Mouse (Mus musculus) limb, embryonic 11.5 days (tissue): Measurements from ENCODE around the gene Sox8. TPM values are rescaled to one million over a fixed set of nuclear protein-coding genes. Genes with fewer than 3 reads are reported as not detected.

Source experiments
- ATAC-seq: fragments of 200-750 bp; cut with Nextera tagmentation; 2 replicates; pipeline ENCODE4 v1.8.0; 2017; ENCODE audit warnings: low read depth; ENCODE audit not compliant: insufficient number of reproducible peaks, low FRiP score, low TSS enrichment
- DNase-seq: peaks from one replicate; pipeline ENCODE4 v3.0.0-alpha.2; 2015; ENCODE audit warnings: low spot score
- H3K27ac ChIP-seq: fragments of 300-500 bp; sonication (generic); replicated peaks from 2 replicates; pipeline ENCODE4 v1.5.1; 2014; ENCODE audit warnings: low read depth, mild to moderate bottlenecking, low read length
- H3K27me3 ChIP-seq: fragments of 300-500 bp; sonication (generic); 2 replicates; pipeline ENCODE4 v1.6.1; 2014; ENCODE audit warnings: mild to moderate bottlenecking, low read length, mixed read lengths; ENCODE audit not compliant: control insufficient read depth, insufficient read depth
- H3K36me3 ChIP-seq: fragments of 300-500 bp; sonication (generic); 2 replicates; pipeline ENCODE4 v1.6.1; 2014; ENCODE audit warnings: mild to moderate bottlenecking, low read length, moderate library complexity, mixed read lengths; ENCODE audit not compliant: control insufficient read depth, insufficient read depth
- H3K4me1 ChIP-seq: fragments of 300-500 bp; sonication (generic); 2 replicates; pipeline ENCODE4 v1.6.1; 2014; ENCODE audit warnings: low read length, mixed read lengths; ENCODE audit not compliant: control insufficient read depth, insufficient read depth
- H3K4me2 ChIP-seq: fragments of 300-500 bp; sonication (generic); 2 replicates; pipeline ENCODE4 v1.6.1; 2014; ENCODE audit warnings: low read depth, mild to moderate bottlenecking, moderate library complexity; ENCODE audit not compliant: severe bottlenecking
- H3K4me3 ChIP-seq: fragments of 300-500 bp; sonication (generic); 2 replicates; pipeline ENCODE4 v1.5.1; 2014; ENCODE audit warnings: low read depth, low read length
- H3K9ac ChIP-seq: fragments of 300-500 bp; sonication (generic); 2 replicates; pipeline ENCODE4 v1.6.1; 2014; ENCODE audit warnings: mild to moderate bottlenecking, low read length
- H3K9me3 ChIP-seq: fragments of 300-500 bp; sonication (generic); 2 replicates; pipeline ENCODE4 v1.6.1; 2016; ENCODE audit warnings: low read length; ENCODE audit not compliant: control insufficient read depth
- WGBS: fragments of 180-500 bp; shearing (Covaris S2); extraction: QIAGEN DNeasy Blood & Tissue Kit; methylation state at CpG from one replicate; pipeline ENCODE4 v1.1.7; 2014; 5-methylcytosine and 5-hydroxymethylcytosine counted together
- polyA plus RNA-seq: library from polyadenylated mRNA; unstranded; fragments of >200 nt; fragmentation: Nextera tagmentation; extraction: Ambion mirVana; gene quantifications from 2 replicates; pipeline ENCODE4 v1.2.1, GENCODE M21; 2014

Gene Sox8
- polyA plus RNA-seq, 1 experiment from 2014 or later: 8.8 TPM

DNA sequence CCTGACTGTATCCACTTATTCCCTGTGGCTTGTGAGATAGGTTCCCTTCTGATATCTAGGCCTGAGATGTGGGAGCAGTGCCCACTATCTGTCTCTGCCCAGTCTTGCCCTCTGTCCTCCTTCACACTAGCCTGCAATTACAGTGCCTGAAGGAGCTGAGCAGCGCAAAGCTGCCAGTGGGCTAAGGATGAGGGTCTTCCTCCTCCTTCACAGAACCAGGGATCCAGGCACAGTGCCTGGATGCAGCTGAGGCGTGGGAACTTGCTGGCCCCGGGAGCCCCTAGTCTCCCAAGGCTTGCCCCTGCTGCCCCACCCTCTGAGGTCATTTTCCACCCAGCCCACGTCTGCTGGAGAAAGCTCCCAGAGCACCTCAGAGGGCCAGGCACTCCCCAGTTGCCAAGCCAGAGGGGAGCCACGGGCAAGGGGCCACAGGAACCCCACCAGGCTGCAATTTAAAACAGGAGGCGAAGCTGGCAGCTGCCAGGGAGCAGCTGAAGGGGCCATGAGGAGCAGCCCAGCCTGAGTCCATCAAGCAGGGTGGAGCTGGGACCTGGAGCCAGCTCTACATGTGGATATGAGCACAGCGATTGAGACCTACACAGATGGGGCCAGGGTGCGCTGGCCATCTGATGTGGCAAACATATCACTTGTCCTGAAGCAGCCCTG, 40.0 kb downstream of the Sox8 start:
- Histone ChIP-seq H3K36me3 (no peaks in the 10 kb centered on the region), H3K4me3 (no peak overlapping the region), H3K27ac (no peak overlapping the region), H3K27me3 (no peaks in the 10 kb centered on the region), H3K4me2 (no peak overlapping the region), H3K9ac (no peak overlapping the region), H3K4me1 (no peaks in the 10 kb centered on the region), H3K9me3 (no peaks in the 10 kb centered on the region)
- DNase-seq (no peak), ATAC-seq (no peak)
- WGBS: 59% methylated on average over 8 of the region's 8 CpGs

GRCm38 (mm10) chr17:25522080-25522479, 48.4 kb downstream of the Sox8 start:
- DNase-seq (no peak), ATAC-seq (no peak)
- Histone ChIP-seq H3K4me1 (peaks cover 8% of the 10 kb centered on the region), H3K9ac (no peak overlapping the region), H3K4me3 (no peak overlapping the region), H3K9me3 (no peaks in the 10 kb centered on the region), H3K4me2 (no peak overlapping the region), H3K36me3 (no peaks in the 10 kb centered on the region), H3K27ac (no peak overlapping the region), H3K27me3 (no peaks in the 10 kb centered on the region)
- 76% methylated on average over 12 of the region's 12 CpGs for WGBS

- Histone ChIP-seq H3K4me3 (no peak overlapping the region), H3K27ac (no peak overlapping the region), H3K9me3 (no peaks in the 10 kb centered on the region), H3K9ac (no peak overlapping the region), H3K36me3 (no peaks in the 10 kb centered on the region), H3K27me3 (no peaks in the 10 kb centered on the region), H3K4me2 (peak overlapping the region; percentile 7; the same call in 1 of the 2 replicates), H3K4me1 (peaks cover 13% of the 10 kb centered on the region)
- ATAC-seq (peak; percentile 51; the same call in 1 of the 2 replicates), DNase-seq (no peak)
- 13% methylated on average over 9 of the region's 9 CpGs for WGBS
Measured at GRCm38 (mm10) chr17:25520492-25520891, 50.0 kb downstream of the Sox8 start.

DNA sequence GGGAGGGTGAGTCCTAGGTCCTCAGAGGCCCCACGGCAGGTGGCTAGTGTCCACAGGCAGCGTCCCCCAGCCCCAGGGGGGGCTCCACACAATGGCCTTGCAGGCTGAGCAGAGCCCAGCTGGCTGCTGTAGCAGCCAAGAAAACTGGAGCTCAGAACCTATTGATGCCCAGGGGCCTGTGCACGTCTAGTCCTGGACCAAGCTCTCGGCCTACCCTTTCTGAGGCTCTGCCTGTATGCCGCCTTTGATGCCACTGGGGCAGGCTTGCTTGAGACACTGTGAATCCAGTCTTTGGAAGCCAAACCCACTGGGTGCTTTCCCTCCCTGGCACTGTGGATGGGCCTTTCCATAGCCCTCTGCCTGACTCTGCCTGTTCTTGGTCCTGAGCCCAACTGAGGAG, 51.0 kb downstream of the Sox8 start:
- H3K4me3 ChIP-seq: no peak overlapping the region
- no peak for DNase-seq
- no peak overlapping the region for H3K9ac ChIP-seq
- no peak overlapping the region for H3K27ac ChIP-seq
- no peaks in the 10 kb centered on the region for H3K36me3 ChIP-seq
- H3K27me3 ChIP-seq: no peaks in the 10 kb centered on the region
- ATAC-seq: no peak
- H3K9me3 ChIP-seq: no peaks in the 10 kb centered on the region
- H3K4me1 ChIP-seq: peaks cover 13% of the 10 kb centered on the region
- no peak overlapping the region for H3K4me2 ChIP-seq
- 85% methylated on average over 5 of the region's 5 CpGs for WGBS

DNA sequence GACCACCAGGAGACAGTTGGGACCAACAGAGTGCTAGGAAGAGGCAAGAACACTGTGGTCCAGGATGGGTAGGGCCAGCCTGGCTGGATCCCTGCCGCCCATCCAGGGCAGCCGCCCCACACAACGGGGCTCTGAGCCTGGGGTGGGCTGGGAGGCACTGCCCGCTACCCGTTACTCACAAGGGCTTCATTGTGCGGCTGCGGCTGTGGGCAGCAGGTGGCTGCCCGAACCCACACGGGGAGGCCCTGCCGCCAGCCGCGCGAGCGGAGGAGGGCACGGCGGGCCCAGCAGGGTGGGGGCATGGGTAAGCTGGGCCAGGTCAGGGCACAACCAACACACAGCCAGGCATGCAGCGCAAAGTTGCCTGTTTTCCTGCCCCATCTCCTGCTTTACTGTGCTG, 52.3 kb downstream of the Sox8 start:
- H3K27ac ChIP-seq: no peak overlapping the region

GRCm38 (mm10) chr17:25516315-25516714, 54.2 kb downstream of the Sox8 start:
- 29% methylated on average over 5 of the region's 5 CpGs for WGBS
- no peak for ATAC-seq
- Histone ChIP-seq H3K27ac (no peak overlapping the region), H3K4me2 (no peak overlapping the region), H3K27me3 (no peaks in the 10 kb centered on the region), H3K9me3 (no peaks in the 10 kb centered on the region), H3K36me3 (no peaks in the 10 kb centered on the region), H3K9ac (no peak overlapping the region), H3K4me1 (peaks cover 13% of the 10 kb centered on the region), H3K4me3 (no peak overlapping the region)
- DNase-seq: peak; percentile 31

More for the DNA sequence above, 52.3 kb downstream of the Sox8 start:
- DNase-seq: no peak
- H3K4me3 ChIP-seq: no peak overlapping the region
- no peak overlapping the region for H3K9ac ChIP-seq
- H3K4me1 ChIP-seq: peaks cover 13% of the 10 kb centered on the region
- H3K9me3 ChIP-seq: no peaks in the 10 kb centered on the region
- 91% methylated on average over 15 of the region's 17 CpGs for WGBS
- H3K4me2 ChIP-seq: no peak overlapping the region
- H3K27me3 ChIP-seq: no peaks in the 10 kb centered on the region
- ATAC-seq: no peak
- no peaks in the 10 kb centered on the region for H3K36me3 ChIP-seq

Other genes with a start within 250 kb of the Sox8 start
- not detected in 2 replicates for gene Tpsab1, start 225.1 kb downstream of the Sox8 start, polyA plus RNA-seq
- not detected in 2 replicates for gene Tpsb2, start 204.4 kb downstream of the Sox8 start, polyA plus RNA-seq
- gene Tpsg1, start 201.4 kb downstream of the Sox8 start, polyA plus RNA-seq: 0.41 and 0.63 TPM in 2 replicates
- gene Cacna1h, start 136.9 kb downstream of the Sox8 start, polyA plus RNA-seq: 5.5 TPM in 2 replicates
- not detected in 2 replicates for gene Tekt4, start 116.1 kb downstream of the Sox8 start, polyA plus RNA-seq
- 0.17 TPM in 1 of 2 replicates, not detected in the other for gene Sstr5, start 73.4 kb downstream of the Sox8 start, polyA plus RNA-seq
- 22.5 and 23.8 TPM in 2 replicates for gene Lmf1, start 8.4 kb upstream of the Sox8 start, polyA plus RNA-seq
- 3.2 and 9.7 TPM in 2 replicates for gene Gng13, start 146.5 kb upstream of the Sox8 start, polyA plus RNA-seq
- 29.1 and 31.5 TPM in 2 replicates for gene Chtf18, start 156.7 kb upstream of the Sox8 start, polyA plus RNA-seq
- gene Rpusd1, start 157.0 kb upstream of the Sox8 start, polyA plus RNA-seq: 20.4 and 23.4 TPM in 2 replicates
- gene Mslnl, start 165.4 kb upstream of the Sox8 start, polyA plus RNA-seq: not detected in 2 replicates
- 0.14 and 0.24 TPM in 2 replicates for gene Msln, start 183.7 kb upstream of the Sox8 start, polyA plus RNA-seq
- 21.8 and 23.6 TPM in 2 replicates for gene Narfl, start 203.1 kb upstream of the Sox8 start, polyA plus RNA-seq
- 62.7 and 68.0 TPM in 2 replicates for gene Haghl, start 215.0 kb upstream of the Sox8 start, polyA plus RNA-seq
- 0.11 and 0.16 TPM in 2 replicates for gene Ccdc78, start 215.9 kb upstream of the Sox8 start, polyA plus RNA-seq
- gene Fam173a, start 222.2 kb upstream of the Sox8 start, polyA plus RNA-seq: 52.3 and 53.4 TPM in 2 replicates
- gene AC134908.4, start 225.0 kb upstream of the Sox8 start, polyA plus RNA-seq: 0.29 TPM in 1 of 2 replicates, not detected in the other
- gene Metrn, start 226.4 kb upstream of the Sox8 start, polyA plus RNA-seq: 13.3 and 15.0 TPM in 2 replicates
- gene Fbxl16, start 238.4 kb upstream of the Sox8 start, polyA plus RNA-seq: 1.4 and 1.5 TPM in 2 replicates